Mouse (Mus musculus) stomach, embryonic 14.5 days (tissue): ENCODE measurements at regions not wholly inside any gene's neighbourhood (a gene's known extent, or its start where the extent isn't known, plus 50 kb on each side); places are given as distances from the start of the nearest gene placed in this dataset.
A peak's percentile ranks its signal among the peaks of the same experiment; 100 is the strongest.

Experiments used
- ATAC-seq: fragments of 200-750 bp; cut with Nextera tagmentation; 2 replicates; pipeline ENCODE4 v1.8.0; 2017; ENCODE audit warnings: low read depth, moderate TSS enrichment; ENCODE audit not compliant: insufficient number of reproducible peaks, insufficient read depth, low FRiP score
- H3K27ac ChIP-seq: fragments of 300-500 bp; sonication (generic); 2 replicates; pipeline ENCODE4 v1.5.1; 2014; ENCODE audit warnings: mild to moderate bottlenecking, low read length, moderate library complexity, mixed read lengths
- H3K27me3 ChIP-seq: fragments of 300-500 bp; sonication (generic); 2 replicates; pipeline ENCODE4 v1.6.1; 2014; ENCODE audit warnings: low read length, control low read depth, mixed read lengths; ENCODE audit not compliant: control insufficient read depth, insufficient read depth
- H3K36me3 ChIP-seq: fragments of 300-500 bp; sonication (generic); 2 replicates; pipeline ENCODE4 v1.6.1; 2014; ENCODE audit warnings: mild to moderate bottlenecking, control low read depth, low read length, moderate library complexity, mixed read lengths; ENCODE audit not compliant: control insufficient read depth, insufficient read depth
- H3K4me1 ChIP-seq: fragments of 300-500 bp; sonication (generic); 2 replicates; pipeline ENCODE4 v1.6.1; 2014; ENCODE audit warnings: low read length, control low read depth, mixed read lengths; ENCODE audit not compliant: control insufficient read depth, insufficient read depth
- H3K4me2 ChIP-seq: fragments of 300-500 bp; sonication (generic); replicated peaks from 2 replicates; pipeline ENCODE4 v1.6.1; 2014; ENCODE audit warnings: low read depth, low read length, control low read depth
- H3K4me3 ChIP-seq: fragments of 300-500 bp; sonication (generic); 2 replicates; pipeline ENCODE4 v1.5.1; 2014; ENCODE audit warnings: low read depth, low read length, control low read depth
- H3K9ac ChIP-seq: fragments of 300-500 bp; sonication (generic); replicated peaks from 2 replicates; pipeline ENCODE4 v1.6.1; 2014; ENCODE audit warnings: low read depth, mild to moderate bottlenecking, control low read depth, low read length, moderate library complexity, mixed read lengths
- H3K9me3 ChIP-seq: fragments of 300-500 bp; sonication (generic); 2 replicates; pipeline ENCODE4 v1.6.1; 2016; ENCODE audit warnings: low read depth, low read length, control low read depth; ENCODE audit not compliant: control insufficient read depth
- WGBS: fragments of 180-500 bp; shearing (Covaris S2); extraction: QIAGEN DNeasy Blood & Tissue Kit; methylation state at CpG from one replicate; pipeline ENCODE4 v1.1.7; 2014; 5-methylcytosine and 5-hydroxymethylcytosine counted together

GRCm38 (mm10) chr4:150800774-150801173, 52.9 kb upstream of the Errfi1 start:
- no peak overlapping the region for H3K27ac ChIP-seq
- no peak overlapping the region for H3K4me3 ChIP-seq
- no peaks in the 10 kb centered on the region for H3K9me3 ChIP-seq
- no peaks in the 10 kb centered on the region for H3K27me3 ChIP-seq
- no peak overlapping the region for H3K4me2 ChIP-seq
- WGBS = 71% methylated on average over 8 of the region's 8 CpGs
- no peaks in the 10 kb centered on the region for H3K36me3 ChIP-seq
- peaks cover 20% of the 10 kb centered on the region; the same call in 1 of the 2 replicates for H3K4me1 ChIP-seq
- H3K9ac ChIP-seq = no peak overlapping the region
- no peak for ATAC-seq

GRCm38 (mm10) chr4:150799550-150800398, 53.9 kb upstream of the Errfi1 start:
- Histone ChIP-seq H3K27ac (peak overlapping the region; percentile 40), H3K9ac (no peak overlapping the region), H3K9me3 (no peaks in the 10 kb centered on the region), H3K4me3 (no peak overlapping the region), H3K4me2 (no peak overlapping the region), H3K4me1 (peaks cover 23% of the 10 kb centered on the region; the same call in 1 of the 2 replicates), H3K36me3 (no peaks in the 10 kb centered on the region), H3K27me3 (no peaks in the 10 kb centered on the region)
- no peak for ATAC-seq
- WGBS = 27% methylated on average over 22 of the region's 22 CpGs

GRCm38 (mm10) chr4:150798783-150799530, 54.8 kb upstream of the Errfi1 start:
- Histone ChIP-seq H3K36me3 (no peaks in the 10 kb centered on the region), H3K27me3 (no peaks in the 10 kb centered on the region), H3K4me3 (no peak overlapping the region), H3K9me3 (no peaks in the 10 kb centered on the region), H3K9ac (no peak overlapping the region), H3K27ac (peak overlapping the region; percentile 40), H3K4me2 (no peak overlapping the region), H3K4me1 (peaks cover 23% of the 10 kb centered on the region; the same call in 1 of the 2 replicates)
- WGBS = 19% methylated on average over 13 of the region's 13 CpGs
- 0 out of 2 replicates have a peak, but pooled peaks have one; percentile 24 for ATAC-seq

- Histone ChIP-seq H3K9ac (no peak overlapping the region), H3K4me2 (no peak overlapping the region)
- WGBS = 77% methylated on average over 8 of the region's 8 CpGs
Measured at GRCm38 (mm10) chr4:150798281-150798680, 55.4 kb upstream of the Errfi1 start.

GRCm38 (mm10) chr4:150797057-150797456, 56.7 kb upstream of the Errfi1 start:
- Histone ChIP-seq H3K4me2 (no peak overlapping the region), H3K9ac (no peak overlapping the region), H3K9me3 (no peaks in the 10 kb centered on the region), H3K4me1 (peaks cover 23% of the 10 kb centered on the region; the same call in 1 of the 2 replicates), H3K36me3 (no peaks in the 10 kb centered on the region), H3K4me3 (no peak overlapping the region), H3K27ac (no peak overlapping the region), H3K27me3 (no peaks in the 10 kb centered on the region)
- no peak for ATAC-seq
- WGBS = 92% methylated on average over 3 of the region's 3 CpGs

More at GRCm38 (mm10) chr4:150798281-150798680, 55.4 kb upstream of the Errfi1 start:
- H3K4me1 ChIP-seq = peaks cover 23% of the 10 kb centered on the region; the same call in 1 of the 2 replicates
- H3K9me3 ChIP-seq = no peaks in the 10 kb centered on the region
- no peak overlapping the region for H3K4me3 ChIP-seq
- H3K27me3 ChIP-seq = no peaks in the 10 kb centered on the region
- peak overlapping the region; percentile 40; the same call in 1 of the 2 replicates for H3K27ac ChIP-seq
- ATAC-seq = no peak
- H3K36me3 ChIP-seq = no peaks in the 10 kb centered on the region

GRCm38 (mm10) chr4:150794878-150795277, 58.8 kb upstream of the Errfi1 start:
- Histone ChIP-seq H3K4me1 (peaks cover 16% of the 10 kb centered on the region; the same call in 1 of the 2 replicates), H3K36me3 (no peaks in the 10 kb centered on the region), H3K27ac (no peak overlapping the region), H3K9ac (no peak overlapping the region), H3K4me3 (no peak overlapping the region), H3K9me3 (no peaks in the 10 kb centered on the region), H3K4me2 (no peak overlapping the region), H3K27me3 (no peaks in the 10 kb centered on the region)
- ATAC-seq = no peak
- WGBS = 51% methylated on average over 5 of the region's 5 CpGs

GRCm38 (mm10) chr4:150794257-150794794, 59.4 kb upstream of the Errfi1 start:
- Histone ChIP-seq H3K9ac (no peak overlapping the region), H3K9me3 (no peaks in the 10 kb centered on the region), H3K4me2 (no peak overlapping the region), H3K27me3 (no peaks in the 10 kb centered on the region), H3K4me3 (no peak overlapping the region), H3K27ac (no peak overlapping the region), H3K4me1 (peaks cover 13% of the 10 kb centered on the region; the same call in 1 of the 2 replicates), H3K36me3 (no peaks in the 10 kb centered on the region)
- WGBS = 54% methylated on average over 9 of the region's 9 CpGs
- ATAC-seq = no peak

- H3K4me2 ChIP-seq = no peak overlapping the region
- no peaks in the 10 kb centered on the region for H3K9me3 ChIP-seq
- no peak for ATAC-seq
- WGBS = 88% methylated on average over 12 of the region's 12 CpGs
- peaks cover 4% of the 10 kb centered on the region; the same call in 1 of the 2 replicates for H3K4me1 ChIP-seq
- no peaks in the 10 kb centered on the region for H3K27me3 ChIP-seq
- no peaks in the 10 kb centered on the region for H3K36me3 ChIP-seq
- no peak overlapping the region for H3K4me3 ChIP-seq
- H3K27ac ChIP-seq = no peak overlapping the region
- no peak overlapping the region for H3K9ac ChIP-seq
Measured at GRCm38 (mm10) chr4:150793146-150793545, 60.6 kb upstream of the Errfi1 start.
